Mouse (Mus musculus): ENCODE data around the gene Dnaaf2. TPM values are rescaled to one million over a fixed set of nuclear protein-coding genes. Genes with fewer than 3 reads are reported as not detected.

Gene Dnaaf2
- polyA plus RNA-seq, 1 experiment from 2014 or later = 11.5 TPM

DNA sequence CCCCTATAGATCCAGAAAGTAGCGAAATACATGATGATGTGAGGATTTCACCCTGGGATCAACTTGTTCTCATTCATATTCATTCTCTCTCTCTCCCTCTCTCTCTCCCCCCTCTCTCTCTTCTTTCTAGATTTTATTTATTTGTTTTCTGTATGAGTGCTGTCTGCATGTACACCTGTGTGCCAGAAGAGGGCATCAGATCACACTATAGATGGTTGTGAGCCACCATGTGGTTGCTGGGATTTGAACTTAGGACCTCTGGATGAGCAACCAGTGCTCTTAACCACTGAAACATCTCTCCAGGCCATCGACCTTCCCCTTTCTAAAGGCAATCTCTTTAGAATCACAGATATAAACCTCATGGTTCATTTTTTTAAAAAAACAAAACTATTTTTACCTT lies 10.3 kb upstream of the Dnaaf2 start:
- Histone ChIP-seq H3K9ac (replicated peaks; ENCODE audit: low read length) (no peak overlapping the region), H3K27me3 (ENCODE audit: control insufficient read depth, insufficient read depth, low read length) (no peaks in the 10 kb centered on the region), H3K4me2 (ENCODE audit: low read depth, low read length) (no peak overlapping the region), H3K36me3 (replicated peaks; ENCODE audit: control insufficient read depth, insufficient read depth, low read depth, low read length) (no peaks in the 10 kb centered on the region; the same call in 1 of the 2 replicates), H3K27ac (replicated peaks; ENCODE audit: low read depth, low read length) (no peak overlapping the region), H3K4me3 (ENCODE audit: low read depth, low read length) (no peak overlapping the region), H3K9me3 (replicated peaks; ENCODE audit: control insufficient read depth, low read length) (no peaks in the 10 kb centered on the region), H3K4me1 (ENCODE audit: control insufficient read depth, insufficient read depth, low read length) (no peaks in the 10 kb centered on the region)
- WGBS = 93% methylated on average over 2 of the region's 2 CpGs
- DNase-seq (ENCODE audit: low spot score) (no peak), ATAC-seq (replicated peaks; ENCODE audit: insufficient number of reproducible peaks, low FRiP score, low TSS enrichment, low read depth) (no peak)

DNA sequence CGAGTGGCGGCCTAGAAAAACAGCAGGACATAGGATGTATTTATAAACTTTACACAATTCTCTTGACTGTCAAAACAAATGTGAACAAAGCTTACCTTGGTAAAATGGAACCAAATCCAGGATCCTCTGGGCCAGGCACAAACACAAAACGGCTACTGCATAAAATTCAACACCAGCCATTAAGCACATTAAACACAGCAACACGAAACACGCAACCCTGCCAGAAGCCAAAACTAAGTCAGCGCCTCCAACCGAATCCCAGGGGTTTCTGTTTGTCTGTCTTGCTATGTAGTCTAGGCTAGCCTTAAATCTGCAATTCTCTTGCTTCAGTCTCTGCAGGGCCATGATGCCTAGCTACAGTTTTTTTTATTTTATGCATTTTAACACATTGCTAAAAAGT lies 9.7 kb upstream of the Dnaaf2 start:
- H3K27ac ChIP-seq (replicated peaks; ENCODE audit: low read depth, low read length) = no peak overlapping the region
- no peak for DNase-seq (ENCODE audit: low spot score)
- no peaks in the 10 kb centered on the region for H3K4me1 ChIP-seq (ENCODE audit: control insufficient read depth, insufficient read depth, low read length)
- no peak overlapping the region for H3K9ac ChIP-seq (replicated peaks; ENCODE audit: low read length)
- no peak for ATAC-seq (replicated peaks; ENCODE audit: insufficient number of reproducible peaks, low FRiP score, low TSS enrichment, low read depth)
- H3K4me2 ChIP-seq (ENCODE audit: low read depth, low read length) = no peak overlapping the region
- H3K27me3 ChIP-seq (ENCODE audit: control insufficient read depth, insufficient read depth, low read length) = no peaks in the 10 kb centered on the region
- H3K9me3 ChIP-seq (replicated peaks; ENCODE audit: control insufficient read depth, low read length) = no peaks in the 10 kb centered on the region
- no peak overlapping the region for H3K4me3 ChIP-seq (ENCODE audit: low read depth, low read length)
- H3K36me3 ChIP-seq (replicated peaks; ENCODE audit: control insufficient read depth, insufficient read depth, low read depth, low read length) = no peaks in the 10 kb centered on the region; the same call in 1 of the 2 replicates
- WGBS = 90% methylated on average over 7 of the region's 7 CpGs

DNA sequence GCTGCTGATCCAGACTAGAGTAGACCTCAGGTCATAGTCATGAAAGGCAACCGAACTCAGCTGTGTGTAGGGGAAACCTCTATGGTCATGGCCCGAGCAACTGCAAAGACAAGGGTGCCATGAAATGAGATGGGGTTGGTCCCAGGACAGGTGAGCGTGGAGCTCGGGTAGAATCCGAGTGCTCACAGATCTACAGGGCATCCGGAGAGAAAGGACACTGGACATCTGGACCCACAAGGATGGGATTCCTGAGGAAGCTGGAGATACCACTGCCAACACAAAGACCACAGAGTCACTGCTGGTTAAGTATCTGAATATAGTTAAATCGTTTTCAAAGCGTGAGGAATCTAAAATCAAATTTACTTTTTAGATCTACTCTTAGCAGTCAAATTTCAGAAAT lies 9.2 kb upstream of the Dnaaf2 start:
- DNase-seq (ENCODE audit: low spot score) (no peak), ATAC-seq (replicated peaks; ENCODE audit: insufficient number of reproducible peaks, low FRiP score, low TSS enrichment, low read depth) (no peak)
- 96% methylated on average over 8 of the region's 8 CpGs for WGBS
- H3K27ac ChIP-seq (replicated peaks; ENCODE audit: low read depth, low read length) = no peak overlapping the region
- no peaks in the 10 kb centered on the region; the same call in 1 of the 2 replicates for H3K36me3 ChIP-seq (replicated peaks; ENCODE audit: control insufficient read depth, insufficient read depth, low read depth, low read length)
- H3K27me3 ChIP-seq (ENCODE audit: control insufficient read depth, insufficient read depth, low read length) = no peaks in the 10 kb centered on the region
- no peak overlapping the region for H3K4me3 ChIP-seq (ENCODE audit: low read depth, low read length)
- no peaks in the 10 kb centered on the region for H3K9me3 ChIP-seq (replicated peaks; ENCODE audit: control insufficient read depth, low read length)
- no peaks in the 10 kb centered on the region for H3K4me1 ChIP-seq (ENCODE audit: control insufficient read depth, insufficient read depth, low read length)
- H3K4me2 ChIP-seq (ENCODE audit: low read depth, low read length) = no peak overlapping the region
- no peak overlapping the region for H3K9ac ChIP-seq (replicated peaks; ENCODE audit: low read length)

DNA sequence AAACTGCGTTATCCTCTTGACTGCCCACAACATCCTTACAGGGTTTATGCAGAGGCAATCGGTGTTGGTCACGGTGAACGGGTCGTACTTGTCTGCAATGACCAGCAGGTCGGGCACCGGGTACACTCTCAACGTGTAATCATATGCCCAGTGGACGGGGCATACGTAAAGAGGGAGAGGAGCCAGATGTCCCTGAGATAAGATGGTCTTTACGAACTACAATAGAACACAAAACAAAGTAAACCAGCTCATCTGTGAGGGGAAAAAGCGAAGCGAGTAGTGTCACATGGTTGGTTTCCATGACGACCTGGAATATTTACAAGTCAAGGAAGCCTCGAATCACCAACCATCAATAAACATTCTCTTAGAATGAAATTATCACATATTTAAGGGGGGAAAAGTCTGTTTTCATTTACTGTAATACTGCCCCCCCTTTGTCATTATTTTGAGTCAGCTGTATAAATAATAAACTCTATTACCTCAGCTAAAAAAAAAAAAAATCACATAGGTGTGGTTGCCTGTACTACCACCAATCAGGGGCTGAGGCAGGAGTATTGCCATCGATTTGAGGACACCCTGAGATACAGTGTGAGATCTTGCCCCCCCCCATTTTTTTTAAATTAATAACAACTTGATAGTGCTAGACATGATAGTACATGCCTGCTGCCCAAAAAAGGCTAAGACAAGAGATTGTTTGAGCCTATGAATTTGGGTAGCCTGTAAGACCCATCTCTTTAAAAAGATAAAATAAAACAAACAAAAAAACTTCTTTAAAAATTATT lies 6.0 kb upstream of the Dnaaf2 start, which contains the start of gene Gm49384:
Gene Gm49384, minus strand, starts transcription at position 216 of the 782 bp plus-strand sequence.
- H3K27ac ChIP-seq (replicated peaks; ENCODE audit: low read depth, low read length) = no peak within 1 kb of the TSS
- no peak within 1 kb of the TSS for H3K4me3 ChIP-seq (ENCODE audit: low read depth, low read length)
- WGBS = 85% methylated on average over 16 of the region's 16 CpGs
- no peaks in the 10 kb centered on the region; the same call in 1 of the 2 replicates for H3K36me3 ChIP-seq (replicated peaks; ENCODE audit: control insufficient read depth, insufficient read depth, low read depth, low read length)
- no peaks in the 10 kb centered on the region for H3K4me1 ChIP-seq (ENCODE audit: control insufficient read depth, insufficient read depth, low read length)
- peak; percentile 38 for DNase-seq (ENCODE audit: low spot score)
- no peaks in the 10 kb centered on the region for H3K9me3 ChIP-seq (replicated peaks; ENCODE audit: control insufficient read depth, low read length)
- no peak within 1 kb of the TSS for H3K4me2 ChIP-seq (ENCODE audit: low read depth, low read length)
- H3K9ac ChIP-seq (replicated peaks; ENCODE audit: low read length) = no peak within 1 kb of the TSS
- 0 out of 2 replicates have a peak, but pooled peaks have one; percentile 46 for ATAC-seq (replicated peaks; ENCODE audit: insufficient number of reproducible peaks, low FRiP score, low TSS enrichment, low read depth)
- no peaks in the 10 kb centered on the region for H3K27me3 ChIP-seq (ENCODE audit: control insufficient read depth, insufficient read depth, low read length)

DNA sequence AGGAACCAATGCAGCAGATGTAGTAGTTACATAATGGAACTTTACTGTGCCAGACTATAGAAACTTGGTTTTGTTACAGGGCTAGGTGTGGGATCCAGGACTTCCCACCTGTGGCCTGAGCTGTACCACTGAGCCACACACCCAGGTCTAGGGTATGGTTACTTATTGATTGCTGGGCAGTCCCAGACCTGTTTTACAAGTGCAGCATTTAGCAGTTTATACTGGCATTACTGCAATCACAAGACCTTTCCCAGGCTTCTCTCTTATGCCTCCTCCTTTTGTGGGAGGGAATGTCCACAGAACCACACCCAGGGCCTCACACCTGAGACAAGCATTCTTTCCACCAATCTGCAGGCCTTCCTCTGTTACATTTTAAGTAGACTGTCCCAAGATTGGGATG lies 756 bp upstream of the Dnaaf2 start:
- ATAC-seq (replicated peaks; ENCODE audit: insufficient number of reproducible peaks, low FRiP score, low TSS enrichment, low read depth) (no peak), DNase-seq (ENCODE audit: low spot score) (no peak)
- H3K36me3 ChIP-seq (replicated peaks; ENCODE audit: control insufficient read depth, insufficient read depth, low read depth, low read length) = no peaks in the 10 kb centered on the region; the same call in 1 of the 2 replicates
- no peak overlapping the region for H3K9ac ChIP-seq (replicated peaks; ENCODE audit: low read length)
- no peak overlapping the region for H3K4me2 ChIP-seq (ENCODE audit: low read depth, low read length)
- no peak overlapping the region for H3K27ac ChIP-seq (replicated peaks; ENCODE audit: low read depth, low read length)
- H3K9me3 ChIP-seq (replicated peaks; ENCODE audit: control insufficient read depth, low read length) = no peaks in the 10 kb centered on the region
- no peak overlapping the region for H3K4me3 ChIP-seq (ENCODE audit: low read depth, low read length)
- no peaks in the 10 kb centered on the region for H3K4me1 ChIP-seq (ENCODE audit: control insufficient read depth, insufficient read depth, low read length)
- no peaks in the 10 kb centered on the region for H3K27me3 ChIP-seq (ENCODE audit: control insufficient read depth, insufficient read depth, low read length)

DNA sequence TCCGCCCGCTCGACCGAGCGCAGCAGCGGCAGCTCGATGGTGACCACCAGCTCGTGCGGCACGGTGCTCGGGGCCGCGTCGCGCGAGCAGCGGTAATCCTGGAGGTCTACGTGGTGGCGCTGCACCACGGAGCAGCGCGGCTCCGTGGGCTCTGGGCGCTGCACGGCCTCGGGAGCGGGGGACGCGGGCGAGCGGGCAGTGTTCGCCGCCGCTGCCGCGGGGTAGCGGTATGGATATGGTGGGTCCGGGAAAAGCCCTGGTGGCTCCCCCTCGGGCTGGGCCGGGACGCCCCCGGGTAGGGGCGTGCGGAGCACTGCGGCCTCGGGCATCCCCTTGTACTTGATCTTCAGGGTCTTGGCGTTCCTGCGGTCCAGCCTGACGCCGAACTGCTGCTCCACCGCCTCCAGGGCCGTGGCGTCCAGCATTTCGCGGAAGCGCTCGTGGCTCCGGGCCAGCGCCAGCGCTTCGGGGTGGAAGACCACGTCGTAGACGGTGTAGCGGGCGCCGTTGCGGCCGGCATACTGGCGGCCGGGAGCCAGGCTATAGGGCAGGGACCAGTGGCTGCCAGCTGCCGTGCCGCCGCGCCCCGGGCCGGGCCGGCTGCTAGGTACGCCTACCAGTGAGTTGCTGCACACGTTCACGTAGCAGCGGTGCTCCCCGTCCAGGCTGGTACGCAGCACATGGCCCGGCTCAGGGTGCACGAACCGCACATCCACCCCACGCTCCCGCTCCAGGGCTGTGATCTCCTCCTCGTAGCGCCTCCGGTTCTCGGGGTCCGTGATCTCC lies 658 bp downstream of the Dnaaf2 start:
- H3K27me3 ChIP-seq (ENCODE audit: control insufficient read depth, insufficient read depth, low read length) = no peaks in the 10 kb centered on the region
- peak overlapping the region; percentile 74 for H3K27ac ChIP-seq (replicated peaks; ENCODE audit: low read depth, low read length)
- H3K9me3 ChIP-seq (replicated peaks; ENCODE audit: control insufficient read depth, low read length) = no peaks in the 10 kb centered on the region
- peak overlapping the region; percentile 95 for H3K4me2 ChIP-seq (ENCODE audit: low read depth, low read length)
- ATAC-seq (replicated peaks; ENCODE audit: insufficient number of reproducible peaks, low FRiP score, low TSS enrichment, low read depth) = peak; percentile 74
- H3K4me3 ChIP-seq (ENCODE audit: low read depth, low read length) = peak overlapping the region; percentile 96
- H3K4me1 ChIP-seq (ENCODE audit: control insufficient read depth, insufficient read depth, low read length) = no peaks in the 10 kb centered on the region
- H3K9ac ChIP-seq (replicated peaks; ENCODE audit: low read length) = peak overlapping the region; percentile 86
- under 1% methylated on average over 73 of the region's 94 CpGs for WGBS
- peak; percentile 26 for DNase-seq (ENCODE audit: low spot score)
- no peaks in the 10 kb centered on the region; the same call in 1 of the 2 replicates for H3K36me3 ChIP-seq (replicated peaks; ENCODE audit: control insufficient read depth, insufficient read depth, low read depth, low read length)

DNA sequence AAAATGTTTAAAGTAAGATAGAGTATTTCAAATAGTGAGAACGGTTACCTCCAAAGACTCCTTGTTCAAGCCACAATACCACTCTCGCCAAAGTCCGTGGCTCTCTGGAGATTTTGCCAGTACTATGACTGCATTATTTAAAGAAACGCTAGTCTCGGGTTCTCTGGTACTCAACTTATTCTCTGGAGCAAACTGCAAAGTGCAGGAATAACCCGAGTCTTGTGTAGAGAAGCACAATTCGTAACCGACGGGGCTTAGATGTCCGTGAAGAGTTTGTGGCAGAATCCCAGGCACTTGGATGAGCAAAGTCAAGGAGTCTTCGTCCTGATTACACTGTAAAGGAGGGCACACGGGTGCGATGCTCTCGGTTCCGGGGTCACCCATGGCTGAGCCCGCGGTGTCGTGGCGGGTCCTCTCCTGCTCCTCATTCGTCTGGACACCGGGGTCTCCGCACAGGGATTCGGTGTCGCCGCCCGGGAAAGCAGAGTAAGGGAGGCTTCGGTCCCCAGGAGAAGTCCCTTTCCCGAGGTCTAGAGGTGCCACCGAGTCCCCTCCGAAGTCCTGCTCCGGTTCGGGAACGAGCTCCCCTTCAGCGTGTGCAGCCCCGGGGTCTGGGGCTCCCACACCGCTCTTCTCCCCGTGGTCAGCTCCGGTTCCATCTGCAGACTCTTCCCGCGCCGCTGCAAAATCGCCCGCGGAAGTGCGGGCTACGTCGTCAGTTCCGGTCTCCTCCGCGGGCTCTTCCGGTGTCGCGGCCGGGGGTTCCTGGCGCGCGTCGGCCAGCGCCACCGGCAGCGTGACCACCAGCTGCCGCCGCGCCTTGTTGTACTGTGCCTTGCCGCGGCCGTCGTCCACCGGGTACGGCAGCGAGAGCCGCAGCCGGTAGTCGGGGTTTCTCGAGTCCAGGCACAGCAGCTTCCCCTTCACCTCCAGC lies 1.5 kb downstream of the Dnaaf2 start, which contains the start of gene Gm49383:
Gene Gm49383, minus strand, starts transcription at position 661 of the 934 bp plus-strand sequence.
- under 1% methylated on average over 75 of the region's 75 CpGs for WGBS
- DNase-seq (ENCODE audit: low spot score) = peak; percentile 90
- peak within 1 kb of the TSS; percentile 86 for H3K9ac ChIP-seq (replicated peaks; ENCODE audit: low read length)
- peak within 1 kb of the TSS; percentile 74 for H3K27ac ChIP-seq (replicated peaks; ENCODE audit: low read depth, low read length)
- ATAC-seq (replicated peaks; ENCODE audit: insufficient number of reproducible peaks, low FRiP score, low TSS enrichment, low read depth) = peak; percentile 81
- H3K4me2 ChIP-seq (ENCODE audit: low read depth, low read length) = peak within 1 kb of the TSS; percentile 95
- H3K9me3 ChIP-seq (replicated peaks; ENCODE audit: control insufficient read depth, low read length) = no peaks in the 10 kb centered on the region
- no peaks in the 10 kb centered on the region for H3K27me3 ChIP-seq (ENCODE audit: control insufficient read depth, insufficient read depth, low read length)
- H3K4me1 ChIP-seq (ENCODE audit: control insufficient read depth, insufficient read depth, low read length) = no peaks in the 10 kb centered on the region
- H3K4me3 ChIP-seq (ENCODE audit: low read depth, low read length) = peak within 1 kb of the TSS; percentile 96
- H3K36me3 ChIP-seq (replicated peaks; ENCODE audit: control insufficient read depth, insufficient read depth, low read depth, low read length) = no peaks in the 10 kb centered on the region

Measured in embryonic facial prominence, embryonic 11.5 days (tissue).